Mouse (Mus musculus) kidney, postnatal 4 days (tissue): ENCODE measurements around the gene Rab11a.

Source experiments
- DNase-seq, 2 experiments: peaks; one replicate each; pipeline ENCODE4 v3.0.0; 2021; ENCODE audit warnings: mixed read lengths in 2 of 2

Gene Rab11a

GRCm38 (mm10) chr9:64737406-64738201 is at the start of gene Rab11a:
Gene Rab11a, minus strand, starts transcription at chr9:64737758.
- peak; percentile 99 for DNase-seq

GRCm38 (mm10) chr9:64786216-64786905 is 48.8 kb upstream of the Rab11a start:
- DNase-seq, result no peak

- DNase-seq, result peak; percentile 81 to 84
Observed at GRCm38 (mm10) chr9:64784841-64785240, 47.3 kb upstream of the Rab11a start.

- no peak for DNase-seq
Observed at GRCm38 (mm10) chr9:64783511-64783910, 46.0 kb upstream of the Rab11a start.

- DNase-seq, result peak in 1 of 2 experiments; percentile 11
Observed at GRCm38 (mm10) chr9:64779628-64780027, 42.1 kb upstream of the Rab11a start.

- DNase-seq, result peak in 1 of 2 experiments; percentile 17
Observed at GRCm38 (mm10) chr9:64778151-64778550, 40.6 kb upstream of the Rab11a start.

GRCm38 (mm10) chr9:64777441-64777987 is 40.0 kb upstream of the Rab11a start:
- DNase-seq, result no peak

GRCm38 (mm10) chr9:64775491-64775890 is 37.9 kb upstream of the Rab11a start:
- DNase-seq, result no peak

GRCm38 (mm10) chr9:64774883-64775282 is 37.3 kb upstream of the Rab11a start:
- DNase-seq, result no peak

GRCm38 (mm10) chr9:64774411-64774811 is 36.9 kb upstream of the Rab11a start:
- peak; percentile 12 to 29 for DNase-seq

- DNase-seq, result peak; percentile 24 to 28
Observed at GRCm38 (mm10) chr9:64773936-64774335, 36.4 kb upstream of the Rab11a start.

GRCm38 (mm10) chr9:64773254-64773653 is 35.7 kb upstream of the Rab11a start:
- no peak for DNase-seq

GRCm38 (mm10) chr9:64771236-64771635 is 33.7 kb upstream of the Rab11a start:
- peak; percentile 37 to 44 for DNase-seq

- no peak for DNase-seq
Observed at GRCm38 (mm10) chr9:64770411-64770849, 32.9 kb upstream of the Rab11a start.

- DNase-seq, result no peak
Observed at GRCm38 (mm10) chr9:64769911-64770310, 32.4 kb upstream of the Rab11a start.

GRCm38 (mm10) chr9:64769066-64769695 is 31.6 kb upstream of the Rab11a start:
- peak; percentile 61 to 66 for DNase-seq

- DNase-seq, result no peak
Observed at GRCm38 (mm10) chr9:64767796-64768195, 30.2 kb upstream of the Rab11a start.

- DNase-seq, result no peak
Observed at GRCm38 (mm10) chr9:64766136-64766535, 28.6 kb upstream of the Rab11a start.

GRCm38 (mm10) chr9:64764824-64765223 is 27.3 kb upstream of the Rab11a start:
- DNase-seq, result no peak

- DNase-seq, result no peak
Observed at GRCm38 (mm10) chr9:64758052-64758451, 20.5 kb upstream of the Rab11a start.

- no peak for DNase-seq
Observed at GRCm38 (mm10) chr9:64752575-64752974, 15.0 kb upstream of the Rab11a start.

- no peak for DNase-seq
Observed at GRCm38 (mm10) chr9:64749314-64749713, 11.8 kb upstream of the Rab11a start.

GRCm38 (mm10) chr9:64747735-64748134 is 10.2 kb upstream of the Rab11a start:
- no peak for DNase-seq
